Comparison of ENCODE assay signal across 28 mouse cellular contexts in the genomic region with DNA sequence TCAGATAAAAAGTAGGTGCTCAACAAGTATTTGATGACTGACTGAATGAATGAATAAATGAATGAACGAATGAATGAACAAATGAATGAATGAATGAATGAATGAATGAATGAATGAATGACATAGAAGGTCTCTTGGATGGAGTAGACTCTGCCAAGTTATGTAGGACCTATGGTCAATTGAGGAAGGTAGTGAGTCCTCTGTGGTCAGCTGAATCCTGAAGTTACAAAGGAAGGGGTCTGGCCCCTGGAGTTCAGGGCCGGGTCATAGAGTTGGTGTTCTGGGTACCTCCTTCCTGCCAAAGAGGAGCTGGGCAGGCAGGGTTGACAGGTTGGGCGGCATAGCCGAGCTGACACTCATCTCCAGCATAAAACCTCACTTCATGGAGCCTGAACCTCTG. TPM values are rescaled to one million over a fixed set of nuclear protein-coding genes. Genes with fewer than 3 reads are reported as not detected.
DNase-seq lines count a peak whose midpoint lies in the region; ATAC-seq and TF ChIP-seq lines count a peak whose summit lies in the region.
"Had no signal": no experiment of that assay in that cellular context is flagged by ENCODE, and none has a peak within 500 bp of the region (broad histone marks: within the 10 kb centered on the region; RNA-seq: fewer than 3 reads in every experiment).

A gene (plus strand): TSS at position 301 of the 400 bp plus-strand sequence.

- 0 out of 2 replicates have a peak, but pooled peaks cover 3% of the 10 kb centered on the region for H3K9me3 ChIP-seq in intestine, embryonic 16.5 days (ENCODE audit: control insufficient read depth, low read length)
- H3K9me3 ChIP-seq in stomach, embryonic 16.5 days (replicated peaks; ENCODE audit: control insufficient read depth, low read length): no peaks in the 10 kb centered on the region
- H3K9me3 ChIP-seq: embryonic facial prominence, embryonic 15.5 days; forebrain, embryonic 10.5 days; heart, embryonic 15.5 days; hindbrain, embryonic 10.5 days had no signal

- no peaks in the 10 kb centered on the region for H3K4me1 ChIP-seq in bone marrow, adult 2 months (ENCODE audit: control insufficient read depth, insufficient read depth, low read length)
- peaks cover 3% of the 10 kb centered on the region; the same call in 1 of the 2 replicates for H3K4me1 ChIP-seq in intestine, embryonic 16.5 days (ENCODE audit: control insufficient read depth, insufficient read depth, low read length)
- H3K4me1 ChIP-seq in stomach, embryonic 16.5 days (ENCODE audit: control insufficient read depth, insufficient read depth, low read length): peaks cover 5% of the 10 kb centered on the region; the same call in 1 of the 2 replicates
- H3K4me1 ChIP-seq: embryonic facial prominence, embryonic 15.5 days; forebrain, embryonic 10.5 days; hindbrain, embryonic 10.5 days had no signal

- no peak within 1 kb of the TSS for H3K27ac ChIP-seq in bone marrow, adult 2 months (ENCODE audit: control insufficient read depth, insufficient read depth, low read depth, low read length, poor library complexity)
- H3K27ac ChIP-seq in intestine, embryonic 16.5 days (ENCODE audit: low read length): peak within 1 kb of the TSS; percentile 65
- peak within 1 kb of the TSS; percentile 42; the same call in 1 of the 2 replicates for H3K27ac ChIP-seq in stomach, embryonic 16.5 days (ENCODE audit: low read length)
- H3K27ac ChIP-seq in layer of hippocampus, adult 2 months: no peak within 1 kb of the TSS
- H3K27ac ChIP-seq: embryonic facial prominence, embryonic 15.5 days; forebrain, embryonic 10.5 days; gastrocnemius, adult 2 months; heart, embryonic 15.5 days; hindbrain, embryonic 10.5 days; hindbrain, embryonic 14.5 days had no signal

- H3K36me3 ChIP-seq in intestine, embryonic 16.5 days (ENCODE audit: control insufficient read depth, insufficient read depth, low read length): no peaks in the 10 kb centered on the region
- H3K36me3 ChIP-seq in stomach, embryonic 16.5 days (ENCODE audit: control insufficient read depth, insufficient read depth, low read length): no peaks in the 10 kb centered on the region
- H3K36me3 ChIP-seq: embryonic facial prominence, embryonic 15.5 days; forebrain, embryonic 10.5 days; heart, embryonic 15.5 days; hindbrain, embryonic 10.5 days had no signal

- TF ChIP-seq POLR2A in bone marrow, adult 2 months (IDR thresholded peaks at IDR 0.05; ENCODE audit: borderline replicate concordance, control insufficient read depth, low read depth, low read length): no peak

- intact Hi-C loops in gastrocnemius, postnatal 36 days (cut with DNase I): no loop called here

- H3K9ac ChIP-seq in intestine, embryonic 16.5 days (ENCODE audit: low read depth, low read length): 0 out of 2 replicates have a peak within 1 kb of the TSS, but pooled peaks have one; percentile 35
- H3K9ac ChIP-seq in stomach, embryonic 16.5 days (ENCODE audit: low read length): peak within 1 kb of the TSS; percentile 35
- H3K9ac ChIP-seq: embryonic facial prominence, embryonic 15.5 days; heart, embryonic 15.5 days; hindbrain, embryonic 14.5 days had no signal

- ATAC-seq in intestine, embryonic 16.5 days: peak; percentile 48
- ATAC-seq in stomach, embryonic 16.5 days (ENCODE audit: insufficient read depth, low FRiP score): peak; percentile 12; the same call in 1 of the 2 replicates
- ATAC-seq: forebrain, embryonic 14.5 days had no signal

- no peak for TF ChIP-seq CTCF in bone marrow, adult 2 months (IDR thresholded peaks at IDR 0.05; ENCODE audit: control insufficient read depth, insufficient read depth, low read length)
- TF ChIP-seq CTCF in layer of hippocampus, adult 2 months (conservative IDR thresholded peaks at IDR 0.05): no peak

- peak within 1 kb of the TSS; percentile 0 for H3K4me3 ChIP-seq in bone marrow, adult 2 months (replicated peaks; ENCODE audit: control insufficient read depth, low read depth, low read length)
- H3K4me3 ChIP-seq in intestine, embryonic 16.5 days (ENCODE audit: low read length): no peak within 1 kb of the TSS
- no peak within 1 kb of the TSS for H3K4me3 ChIP-seq in stomach, embryonic 16.5 days (replicated peaks; ENCODE audit: low read length)
- H3K4me3 ChIP-seq in layer of hippocampus, adult 2 months: no peak within 1 kb of the TSS
- H3K4me3 ChIP-seq: embryonic facial prominence, embryonic 15.5 days; erythroblast, embryonic 14.5 days; forebrain, embryonic 10.5 days; gastrocnemius, adult 2 months; heart, embryonic 15.5 days; hindbrain, embryonic 10.5 days had no signal

- H3K27me3 ChIP-seq in intestine, embryonic 16.5 days (replicated peaks; ENCODE audit: control insufficient read depth, insufficient read depth, low read length): no peaks in the 10 kb centered on the region
- H3K27me3 ChIP-seq in stomach, embryonic 16.5 days (ENCODE audit: control insufficient read depth, insufficient read depth, low read length): no peaks in the 10 kb centered on the region
- H3K27me3 ChIP-seq: embryonic facial prominence, embryonic 15.5 days; heart, embryonic 15.5 days had no signal

- WGBS in bone marrow, adult 2 months: 47% methylated on average over 4 of the region's 4 CpGs
- 66% methylated on average over 4 of the region's 4 CpGs for WGBS in intestine, embryonic 16.5 days
- 63% methylated on average over 4 of the region's 4 CpGs for WGBS in stomach, embryonic 16.5 days

- peak within 1 kb of the TSS; percentile 9; the same call in 1 of the 2 replicates for H3K4me2 ChIP-seq in intestine, embryonic 16.5 days (ENCODE audit: low read depth, low read length)
- no peak within 1 kb of the TSS for H3K4me2 ChIP-seq in stomach, embryonic 16.5 days (ENCODE audit: low read depth, low read length)
- H3K4me2 ChIP-seq: embryonic facial prominence, embryonic 15.5 days; heart, embryonic 11.5 days; heart, embryonic 15.5 days; hindbrain, embryonic 14.5 days had no signal

- DNase-seq in urinary bladder, adult 2 months (ENCODE audit: low spot score): no peak
- DNase-seq in urinary bladder, postnatal 25 days (ENCODE audit: low spot score): no peak
- DNase-seq in gastrocnemius, postnatal 36 days: no peak
- no peak for DNase-seq in adrenal gland, adult 2 months
- no peak for DNase-seq in layer of hippocampus, adult 2 months (ENCODE audit: low spot score in 2 of 2)
- DNase-seq: adrenal gland, postnatal 14 days; cerebellum, adult 11 months; cerebellum, adult 8-10 months; cerebellum, postnatal 14 days; embryo, embryonic 11 days; gastrocnemius, adult 2 months; heart, adult 18-20 months had no signal

RNA-seq across cellular contexts. Expression of the gene that starts here (rescaled TPM):
- 13.2 and 21.8 TPM in 2 replicates for polyA plus RNA-seq in urinary bladder, adult 2 months (2012; rRNA removed)
- polyA plus RNA-seq in bone marrow, adult 2 months (2011; ENCODE audit: insufficient read depth, insufficient read length, low replicate concordance, missing spikeins): not detected in 2 replicates
- polyA plus RNA-seq in intestine, embryonic 16.5 days (2015; fragmentation: Nextera tagmentation; extraction: Ambion mirVana): 0.11 and 0.17 TPM in 2 replicates
- 19.0 and 30.0 TPM in 2 replicates for polyA plus RNA-seq in stomach, embryonic 16.5 days (2015; fragmentation: Nextera tagmentation; extraction: Ambion mirVana)
- total RNA-seq in gastrocnemius, postnatal 36 days (2021): not detected
- total RNA-seq in adrenal gland, adult 2 months (2021): under 1 TPM; 0.24 to 0.46 TPM
- polyA plus RNA-seq in adrenal gland, adult 2 months (2012; rRNA removed): 0.58 and 0.68 TPM in 2 replicates
- not detected for total RNA-seq in layer of hippocampus, adult 2 months (2021)
- total RNA-seq: common myeloid progenitor, adult 5-6 weeks; gastrocnemius, adult 2 months; gastrocnemius, postnatal 4 days; heart, adult 18-20 months; heart, postnatal 25 days; MEL had no signal
- polyA plus RNA-seq: embryonic facial prominence, embryonic 11.5 days; erythroblast, embryonic 14.5 days; forebrain, embryonic 14.5 days; heart, embryonic 15.5 days had no signal

Comparison
In these comparisons a context has a peak if more than half of its experiments do, and no peak if none do; other contexts are left out.
1. Peak in ATAC-seq, H3K27ac ChIP-seq, H3K9ac ChIP-seq and H3K4me2 ChIP-seq in intestine, embryonic 16.5 days; RNA of the gene not detected or under 1 TPM.